Mouse (Mus musculus) cortical plate, adult 2 months (tissue): ENCODE results near the gene Cry1. TPM values are rescaled to one million over a fixed set of nuclear protein-coding genes. Genes with fewer than 3 reads are reported as not detected.

Source experiments
- H3K27ac ChIP-seq: fragments of 200-500 bp; 2 replicates; pipeline ENCODE4 v1.5.1; 2012; ENCODE audit warnings: low read length, control low read depth, inconsistent platforms; ENCODE audit not compliant: insufficient read depth
- H3K4me1 ChIP-seq: fragments of 200-500 bp; 2 replicates; pipeline ENCODE4 v1.6.1; 2011; ENCODE audit warnings: low read length; ENCODE audit not compliant: control insufficient read depth, insufficient read depth
- H3K4me3 ChIP-seq: fragments of 200-500 bp; 2 replicates; pipeline ENCODE4 v1.5.1; 2011; ENCODE audit warnings: mild to moderate bottlenecking, low read length, control low read depth; ENCODE audit not compliant: insufficient read depth
- CTCF ChIP-seq: fragments of 200-500 bp; IDR thresholded peaks from 2 replicates; pipeline ENCODE4 v1.5.1; 2011; ENCODE audit warnings: mild to moderate bottlenecking, control low read depth, low read length; ENCODE audit not compliant: insufficient read depth; ENCODE audit errors: extremely low read depth
- POLR2A ChIP-seq: fragments of 200-500 bp; IDR thresholded peaks from 2 replicates; pipeline ENCODE4 v1.6.1; 2011; ENCODE audit warnings: mild to moderate bottlenecking, low read length, control low read depth; ENCODE audit not compliant: insufficient read depth; ENCODE audit errors: extremely low read depth
- polyA plus RNA-seq: library from polyadenylated mRNA; depleted of rRNA; stranded (reverse); fragments of >200 nt; gene quantifications from 2 replicates; pipeline ENCODE4 v1.2.3, GENCODE M21; 2012

Gene Cry1
- polyA plus RNA-seq, 1 experiment: 13.6 TPM

- Histone ChIP-seq H3K27ac (no peak overlapping the region), H3K4me1 (no peaks in the 10 kb centered on the region; the same call in 1 of the 2 replicates), H3K4me3 (no peak overlapping the region)
- TF ChIP-seq POLR2A: no peak
- no peak for TF ChIP-seq CTCF
Measured at GRCm38 (mm10) chr10:85165306-85165705, 19.6 kb downstream of the Cry1 start.

DNA sequence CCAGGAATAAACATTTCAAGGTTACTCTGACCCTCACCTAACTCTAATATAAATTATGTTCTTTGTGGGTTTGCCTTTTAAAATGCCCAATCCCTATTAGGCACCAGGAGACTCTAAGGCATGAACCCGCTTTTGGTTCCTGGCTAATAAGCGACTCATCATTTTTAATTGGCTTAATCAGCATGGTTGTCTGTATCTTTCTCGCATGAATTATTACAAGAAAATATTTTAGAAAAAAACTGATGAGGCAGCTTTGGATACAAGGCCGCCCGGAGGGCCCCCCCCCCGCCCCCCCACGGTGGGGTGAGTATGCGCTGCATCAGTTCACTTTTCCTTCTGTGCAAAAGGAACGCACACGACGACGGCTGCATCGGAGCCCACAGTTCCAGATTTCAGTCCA, 20.1 kb downstream of the Cry1 start:
- H3K4me3 ChIP-seq: no peak overlapping the region
- no peaks in the 10 kb centered on the region; the same call in 1 of the 2 replicates for H3K4me1 ChIP-seq
- TF ChIP-seq POLR2A (no peak), CTCF (no peak)
- no peak overlapping the region for H3K27ac ChIP-seq

DNA sequence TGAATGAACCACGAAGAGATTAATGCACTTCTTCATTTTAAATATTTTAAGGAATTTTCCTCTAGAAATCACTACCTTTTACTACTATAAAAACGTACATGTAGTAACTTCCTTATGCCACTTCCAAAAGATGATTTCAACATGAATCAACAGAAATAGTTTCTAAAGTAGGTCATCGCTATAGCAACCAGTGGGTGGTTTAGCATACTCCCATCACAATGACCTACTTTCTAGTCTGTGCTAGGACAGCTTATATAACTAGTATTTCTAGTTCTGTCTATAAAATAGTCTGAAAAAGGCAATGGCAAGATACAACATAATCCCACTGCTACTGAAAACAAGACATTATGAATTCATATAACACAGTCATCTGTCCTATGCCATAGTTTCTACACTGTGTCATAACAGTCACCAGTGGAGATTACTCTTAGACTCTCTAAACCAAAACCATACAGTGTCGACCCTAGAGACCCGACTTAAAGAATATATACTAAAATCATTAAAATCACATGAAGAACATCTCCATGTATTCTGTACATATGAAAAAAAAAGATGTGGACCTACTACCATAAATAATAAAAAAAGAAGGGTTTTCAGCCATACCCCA, 23.0 kb downstream of the Cry1 start:
- Histone ChIP-seq H3K27ac (no peak overlapping the region), H3K4me1 (no peaks in the 10 kb centered on the region; the same call in 1 of the 2 replicates), H3K4me3 (no peak overlapping the region)
- TF ChIP-seq POLR2A (no peak), CTCF (no peak)

DNA sequence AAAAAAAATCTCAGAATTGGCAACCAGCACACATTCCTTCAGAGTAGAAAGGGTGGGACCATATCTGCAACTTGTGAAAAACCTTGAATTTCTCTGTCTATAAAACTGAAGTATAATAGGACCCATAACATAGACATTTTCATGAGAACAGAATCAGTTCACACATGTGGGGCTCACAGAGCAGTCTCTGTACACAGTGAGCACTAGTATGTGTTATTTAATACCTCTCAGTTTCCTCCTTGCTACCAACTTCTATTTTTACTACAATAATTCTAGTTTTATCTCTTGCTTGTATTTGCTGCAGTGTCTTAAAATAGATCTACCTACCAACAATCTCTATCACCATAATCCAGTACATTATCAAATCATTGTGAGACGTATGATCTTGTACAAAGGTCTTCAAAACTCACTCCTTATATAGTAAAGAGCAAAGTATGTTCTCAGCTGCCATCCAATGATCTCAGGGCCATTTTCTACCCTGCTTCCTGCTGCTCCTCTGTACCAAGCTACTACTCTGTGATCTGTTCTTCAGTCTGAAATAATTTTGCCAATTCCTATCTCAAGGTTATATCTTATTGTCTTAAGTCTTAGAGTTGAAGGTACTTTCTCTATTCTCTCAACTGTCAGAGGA, 24.8 kb downstream of the Cry1 start:
- TF ChIP-seq CTCF (no peak), POLR2A (no peak)
- Histone ChIP-seq H3K27ac (no peak overlapping the region), H3K4me1 (no peaks in the 10 kb centered on the region; the same call in 1 of the 2 replicates), H3K4me3 (no peak overlapping the region)

- no peak overlapping the region for H3K4me3 ChIP-seq
- H3K27ac ChIP-seq: no peak overlapping the region
- no peak for TF ChIP-seq POLR2A
- H3K4me1 ChIP-seq: no peaks in the 10 kb centered on the region
Measured at GRCm38 (mm10) chr10:85157451-85157850, 27.4 kb downstream of the Cry1 start.

GRCm38 (mm10) chr10:85154195-85154594, 30.7 kb downstream of the Cry1 start:
- peak; percentile 77 for TF ChIP-seq CTCF
- no peak for TF ChIP-seq POLR2A
- no peak overlapping the region for H3K4me3 ChIP-seq

DNA sequence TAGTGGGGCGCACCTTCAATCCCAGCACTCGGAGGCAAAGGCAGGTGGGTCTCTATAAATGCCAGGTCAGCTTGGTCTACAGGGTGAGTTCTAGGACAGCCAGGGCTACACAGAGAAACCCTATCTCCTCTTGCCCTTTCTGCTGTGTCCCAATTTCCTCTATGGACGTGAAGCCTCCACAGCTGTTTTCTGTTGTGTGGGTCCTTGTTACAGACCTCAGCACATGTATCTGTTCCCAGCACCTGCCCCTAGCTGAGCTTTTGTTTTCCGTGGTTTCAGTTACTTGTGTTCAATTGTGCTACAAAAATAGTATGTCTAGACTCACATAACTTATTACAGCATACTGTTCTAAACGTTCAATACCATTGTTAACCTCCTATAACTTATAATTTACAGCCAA, 35.6 kb downstream of the Cry1 start:
- no peak overlapping the region for H3K4me3 ChIP-seq
- no peaks in the 10 kb centered on the region for H3K4me1 ChIP-seq
- no peak for TF ChIP-seq CTCF
- TF ChIP-seq POLR2A: no peak
- H3K27ac ChIP-seq: no peak overlapping the region

More at GRCm38 (mm10) chr10:85154195-85154594, 30.7 kb downstream of the Cry1 start:
- no peak overlapping the region for H3K27ac ChIP-seq
- no peaks in the 10 kb centered on the region for H3K4me1 ChIP-seq

GRCm38 (mm10) chr10:85146282-85146681, 38.6 kb downstream of the Cry1 start:
- Histone ChIP-seq H3K4me3 (no peak overlapping the region), H3K27ac (no peak overlapping the region), H3K4me1 (no peaks in the 10 kb centered on the region)
- TF ChIP-seq POLR2A: no peak
- TF ChIP-seq CTCF: no peak

GRCm38 (mm10) chr10:85141465-85141864, 43.4 kb downstream of the Cry1 start:
- H3K27ac ChIP-seq: no peak overlapping the region
- no peaks in the 10 kb centered on the region for H3K4me1 ChIP-seq
- TF ChIP-seq CTCF (no peak), POLR2A (no peak)
- H3K4me3 ChIP-seq: no peak overlapping the region

DNA sequence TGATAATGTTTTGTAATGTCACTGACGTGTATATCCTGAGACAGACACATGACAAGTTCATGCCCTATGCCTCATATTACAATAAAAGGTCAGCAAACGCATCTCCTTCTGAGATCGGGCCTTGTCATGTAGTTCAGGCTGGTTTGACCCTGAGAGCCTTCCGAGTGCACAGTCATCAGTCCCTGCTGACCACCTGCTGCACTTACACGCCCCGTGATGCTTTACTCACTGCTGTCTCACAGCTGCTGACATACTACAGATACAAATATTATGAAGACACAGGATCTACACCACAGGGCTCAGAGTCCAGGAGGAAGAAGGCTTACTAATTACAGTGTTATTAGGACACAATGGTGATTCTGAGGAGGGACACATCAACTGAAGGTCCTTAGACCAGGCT, 48.3 kb downstream of the Cry1 start:
- Histone ChIP-seq H3K4me1 (no peaks in the 10 kb centered on the region), H3K4me3 (no peak overlapping the region), H3K27ac (no peak overlapping the region)
- TF ChIP-seq CTCF (no peak), POLR2A (no peak)
